Mouse (Mus musculus) cortical plate, adult 2 months (tissue): ENCODE data around the gene Rbl1. TPM values are rescaled to one million over a fixed set of nuclear protein-coding genes. Genes with fewer than 3 reads are reported as not detected.
A peak's percentile ranks its signal among the peaks of the same experiment; 100 is the strongest.
"Not testable (repeated sequence)": the region's sequence is repeated elsewhere in the genome, so short reads cannot be mapped to it uniquely, and the experiment has no call there.

Source experiments
- H3K27ac ChIP-seq: fragments of 200-500 bp; 2 replicates; pipeline ENCODE4 v1.5.1; 2012; ENCODE audit warnings: low read length, control low read depth, inconsistent platforms; ENCODE audit not compliant: insufficient read depth
- H3K4me1 ChIP-seq: fragments of 200-500 bp; 2 replicates; pipeline ENCODE4 v1.6.1; 2011; ENCODE audit warnings: low read length; ENCODE audit not compliant: control insufficient read depth, insufficient read depth
- H3K4me3 ChIP-seq: fragments of 200-500 bp; 2 replicates; pipeline ENCODE4 v1.5.1; 2011; ENCODE audit warnings: mild to moderate bottlenecking, low read length, control low read depth; ENCODE audit not compliant: insufficient read depth
- CTCF ChIP-seq: fragments of 200-500 bp; IDR thresholded peaks from 2 replicates; pipeline ENCODE4 v1.5.1; 2011; ENCODE audit warnings: mild to moderate bottlenecking, control low read depth, low read length; ENCODE audit not compliant: insufficient read depth; ENCODE audit errors: extremely low read depth
- POLR2A ChIP-seq: fragments of 200-500 bp; IDR thresholded peaks from 2 replicates; pipeline ENCODE4 v1.6.1; 2011; ENCODE audit warnings: mild to moderate bottlenecking, low read length, control low read depth; ENCODE audit not compliant: insufficient read depth; ENCODE audit errors: extremely low read depth
- polyA plus RNA-seq: library from polyadenylated mRNA; depleted of rRNA; stranded (reverse); fragments of >200 nt; gene quantifications from 2 replicates; pipeline ENCODE4 v1.2.3, GENCODE M21; 2012; rRNA removed

Rbl1 gene
- polyA plus RNA-seq = 1.5 and 2.0 TPM in 2 replicates

DNA sequence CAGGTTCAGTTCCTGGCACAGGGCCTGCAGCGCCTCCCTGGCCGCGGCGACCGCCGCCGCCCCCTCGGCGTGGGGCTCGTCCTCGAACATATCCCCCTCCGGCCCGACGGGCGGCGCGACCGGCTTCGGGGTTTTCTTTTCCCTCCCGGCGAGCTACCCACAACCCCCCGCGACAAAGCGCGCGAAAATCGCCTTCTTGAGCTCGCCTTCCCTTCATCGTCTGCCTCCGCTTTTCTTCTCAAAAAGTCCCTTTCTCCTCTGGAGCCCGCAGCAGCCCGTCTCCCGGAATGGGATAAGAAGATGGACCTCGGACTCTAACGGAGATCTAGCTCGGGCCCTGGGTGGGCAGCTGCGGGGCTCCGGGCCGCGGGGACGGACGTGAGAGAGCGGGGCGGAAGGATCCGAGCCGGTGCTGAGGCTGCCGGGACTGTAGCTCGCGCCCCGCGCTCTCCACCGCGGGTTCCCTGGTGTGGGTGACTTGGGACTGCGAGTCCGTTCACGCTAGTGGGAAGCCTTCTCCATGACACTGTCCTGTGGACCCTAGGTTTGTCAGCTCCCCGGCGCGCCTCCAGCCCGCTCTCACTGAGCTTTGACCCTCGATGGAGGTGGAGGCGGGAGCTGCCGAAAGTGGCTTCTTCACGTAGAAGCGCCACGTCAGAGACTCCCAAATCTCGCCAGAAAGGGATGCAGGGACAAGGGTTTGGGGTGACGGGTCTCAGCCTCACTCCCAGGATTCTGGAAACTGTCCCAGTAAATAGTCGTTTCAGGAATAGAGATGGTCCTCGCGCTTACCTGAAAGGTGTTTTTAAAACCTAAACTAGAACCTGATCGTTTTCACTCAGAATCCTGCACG is at the start of gene Rbl1:
Gene Rbl1 (minus strand): TSS at position 169 of the 853 bp plus-strand sequence.
- no peak for TF ChIP-seq CTCF
- peak; percentile 81 for TF ChIP-seq POLR2A
- H3K4me1 ChIP-seq = no peaks in the 10 kb centered on the region
- H3K27ac ChIP-seq = peak within 1 kb of the TSS; percentile 83
- H3K4me3 ChIP-seq = peak within 1 kb of the TSS; percentile 79

DNA sequence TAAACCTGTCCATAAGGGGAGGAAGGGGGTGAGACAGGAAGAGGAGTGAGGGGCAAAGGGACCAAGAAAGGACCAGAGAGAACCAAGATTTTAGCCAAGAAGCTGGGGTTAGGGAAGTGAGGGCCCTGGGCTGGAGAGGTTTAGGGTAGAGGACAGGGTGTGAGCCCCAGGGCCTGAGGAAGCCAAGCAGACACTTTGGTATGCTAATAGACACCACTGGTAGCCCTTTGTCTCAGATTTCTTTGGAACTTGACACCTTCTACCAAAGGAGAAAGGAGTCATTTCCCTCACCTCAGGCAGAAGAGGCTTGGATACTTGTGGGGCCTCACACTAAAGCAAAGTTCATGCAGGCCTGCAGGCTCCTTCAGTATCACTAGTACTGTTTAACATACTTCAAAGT is 43.8 kb upstream of the Rbl1 start:
- Histone ChIP-seq H3K4me1 (no peaks in the 10 kb centered on the region), H3K4me3 (no peak overlapping the region), H3K27ac (no peak overlapping the region)
- no peak for TF ChIP-seq POLR2A
- TF ChIP-seq CTCF = no peak

DNA sequence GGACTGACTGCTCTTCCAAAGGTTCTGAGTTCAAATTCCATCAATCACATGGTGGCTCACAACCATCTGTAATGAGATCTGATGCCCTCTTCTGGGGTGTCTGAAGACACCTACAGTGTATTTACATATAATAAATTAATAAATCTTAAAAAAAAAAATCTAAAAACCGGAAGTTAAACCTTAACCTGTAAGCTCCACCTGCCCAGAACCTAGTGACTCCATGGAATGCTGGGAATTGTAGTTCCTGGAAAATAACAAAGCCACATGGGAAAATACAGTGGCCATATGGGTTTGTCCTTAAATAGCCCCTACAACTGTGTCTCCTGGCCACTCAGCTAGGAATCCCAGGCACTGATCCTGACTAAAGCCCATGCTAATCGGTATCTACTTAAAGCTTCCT is 41.3 kb upstream of the Rbl1 start:
- Histone ChIP-seq H3K4me1 (no peaks in the 10 kb centered on the region), H3K27ac (no peak overlapping the region), H3K4me3 (no peak overlapping the region)
- TF ChIP-seq POLR2A = no peak
- no peak for TF ChIP-seq CTCF

DNA sequence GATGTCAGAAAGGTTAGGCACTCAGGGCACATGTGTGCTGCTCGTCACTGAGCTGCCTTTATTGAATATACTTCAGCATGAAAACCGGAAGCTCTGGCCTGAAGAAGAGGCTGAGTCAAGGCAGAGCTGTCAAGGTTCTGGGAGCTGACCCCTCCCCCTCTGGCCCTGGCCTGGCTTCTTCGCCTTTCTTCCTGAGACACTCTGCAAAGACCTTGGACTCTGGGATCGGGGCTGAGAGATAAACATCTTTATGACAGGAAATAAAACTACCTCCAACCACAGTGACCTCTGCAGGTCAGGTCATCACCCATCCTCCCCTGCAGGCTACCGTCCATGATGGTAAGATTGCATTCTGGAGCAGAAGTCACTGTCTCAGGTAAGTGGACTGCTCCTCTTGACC is 40.7 kb upstream of the Rbl1 start:
- TF ChIP-seq POLR2A (no peak), CTCF (no peak)
- H3K4me3 ChIP-seq = no peak overlapping the region
- H3K27ac ChIP-seq = no peak overlapping the region
- H3K4me1 ChIP-seq = no peaks in the 10 kb centered on the region

DNA sequence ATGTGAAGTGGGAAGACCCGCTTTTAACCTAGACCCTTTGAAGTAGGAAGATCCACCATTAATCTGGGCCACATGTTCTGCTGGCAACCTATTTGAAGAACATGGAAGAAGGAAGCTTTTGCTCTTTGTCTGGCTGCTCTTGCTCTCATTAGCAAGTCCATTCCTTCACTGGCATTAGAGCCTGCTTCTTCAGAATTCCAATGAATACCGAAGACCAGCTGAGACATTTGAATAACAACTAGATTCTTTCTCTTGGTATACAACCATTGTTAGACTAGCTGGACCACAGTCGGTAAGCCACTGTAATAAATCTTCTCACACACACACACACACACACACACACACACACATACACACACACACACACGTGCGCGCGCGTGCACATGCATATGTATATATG is 31.6 kb upstream of the Rbl1 start:
- Histone ChIP-seq H3K4me3 (no peak overlapping the region), H3K4me1 (no peaks in the 10 kb centered on the region), H3K27ac (no peak overlapping the region)
- TF ChIP-seq POLR2A (no peak), CTCF (no peak)

DNA sequence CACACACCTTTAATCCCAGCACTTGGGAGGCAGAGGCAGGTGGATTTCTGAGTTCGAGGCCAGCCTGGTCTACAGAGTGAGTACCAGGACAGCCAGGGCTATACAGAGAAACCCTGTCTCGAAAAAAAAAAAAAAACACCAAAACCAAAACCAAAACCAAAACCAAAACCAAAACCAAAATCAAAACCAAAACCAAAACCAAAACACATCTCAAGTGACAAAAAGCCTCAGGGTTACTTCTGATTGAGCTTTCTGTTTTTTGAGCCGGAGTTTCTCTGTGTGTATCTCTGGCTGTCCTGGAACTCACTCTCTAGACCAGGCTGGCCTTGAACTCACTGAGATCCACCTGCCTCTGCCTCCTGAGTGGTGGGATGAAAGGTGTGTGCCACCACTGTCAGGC is 17.6 kb upstream of the Rbl1 start:
- H3K27ac ChIP-seq, H3K4me1 ChIP-seq, H3K4me3 ChIP-seq: not testable (repeated sequence)

DNA sequence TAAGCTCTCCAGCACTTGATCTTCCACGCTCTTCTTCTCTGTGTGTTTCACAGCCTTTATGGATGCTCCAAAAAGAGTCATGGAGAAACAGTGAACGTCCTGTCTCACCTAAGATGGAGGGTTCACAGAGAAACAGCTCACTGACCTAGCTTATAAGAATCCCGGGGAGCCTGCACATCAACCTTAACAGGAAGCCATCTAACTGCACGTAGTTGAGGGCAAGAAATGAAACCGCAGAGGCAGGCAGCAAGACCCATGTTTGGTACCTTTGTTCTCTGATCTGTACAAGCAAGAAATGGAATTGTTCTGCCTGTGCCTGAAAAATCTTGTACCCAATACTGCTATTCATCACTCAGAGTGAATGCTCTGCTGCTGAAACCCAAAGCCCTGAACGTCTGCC is 15.8 kb upstream of the Rbl1 start:
- TF ChIP-seq POLR2A = no peak
- TF ChIP-seq CTCF = no peak
- no peak overlapping the region for H3K27ac ChIP-seq
- H3K4me1 ChIP-seq = no peaks in the 10 kb centered on the region
- H3K4me3 ChIP-seq = no peak overlapping the region

DNA sequence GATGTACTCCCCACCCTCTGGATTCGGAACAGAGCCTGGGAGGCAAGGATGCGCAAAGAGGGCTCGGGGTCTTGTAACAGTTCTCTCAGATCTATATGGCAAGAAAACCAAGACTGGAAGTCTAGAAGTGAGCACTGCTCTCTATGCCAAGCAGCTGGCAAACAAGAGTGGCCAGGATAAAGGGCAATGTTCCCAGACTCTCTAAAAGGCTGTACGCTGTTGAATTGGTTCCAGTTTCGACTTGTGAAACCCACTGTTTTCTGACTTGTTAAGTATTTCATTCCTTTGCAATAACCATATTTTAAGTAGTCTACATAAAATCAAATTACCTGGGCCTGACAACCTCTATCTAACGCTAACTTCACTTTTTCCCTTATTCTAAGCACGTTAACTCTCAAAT is 7.4 kb upstream of the Rbl1 start:
- TF ChIP-seq POLR2A = no peak
- no peak for TF ChIP-seq CTCF
- Histone ChIP-seq H3K27ac (no peak overlapping the region), H3K4me3 (no peak overlapping the region), H3K4me1 (no peaks in the 10 kb centered on the region)

DNA sequence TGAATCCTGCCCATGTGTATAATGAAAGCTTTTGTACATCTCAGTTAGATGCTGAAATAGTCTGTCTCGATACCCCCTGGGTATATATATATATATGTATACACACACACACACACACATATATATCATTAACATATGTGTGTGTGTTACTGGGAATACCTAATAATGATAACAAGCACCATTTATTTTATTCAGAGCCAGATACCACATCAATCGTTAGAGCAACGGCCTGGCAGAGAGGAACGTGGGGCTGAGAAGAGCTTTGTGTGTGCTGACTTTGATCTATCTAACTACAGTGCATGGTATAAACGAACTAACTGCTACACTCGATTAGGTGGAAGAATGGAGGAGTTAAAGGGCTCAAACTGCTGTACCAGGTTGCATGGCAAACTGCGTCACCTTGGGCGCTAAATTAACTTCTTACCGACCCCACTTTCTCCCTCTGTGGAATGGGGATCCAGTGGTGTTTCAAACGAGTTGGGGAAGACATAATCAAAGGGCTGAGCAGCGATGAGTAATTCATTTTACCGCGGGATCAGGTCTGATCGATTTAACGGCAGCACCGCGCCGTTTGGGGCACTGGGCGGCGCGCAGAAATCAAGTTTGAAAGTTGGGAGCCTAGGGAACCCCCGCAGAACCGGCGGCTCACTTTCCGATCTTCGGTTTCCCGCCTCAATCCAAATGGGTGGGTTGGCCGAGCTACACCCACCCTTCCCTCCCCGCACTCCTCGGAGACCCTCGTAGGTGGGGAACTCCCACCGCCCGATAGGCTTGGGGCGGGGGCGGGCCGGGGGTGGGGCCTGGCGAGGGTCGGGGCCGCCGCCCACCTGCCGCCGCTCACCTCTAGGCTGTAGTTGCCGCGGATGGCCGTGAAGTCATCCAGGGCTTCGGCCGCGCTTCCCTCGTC is 622 bp downstream of the Rbl1 start:
- Histone ChIP-seq H3K27ac (no peak overlapping the region), H3K4me1 (no peaks in the 10 kb centered on the region), H3K4me3 (peak overlapping the region; percentile 79)
- TF ChIP-seq CTCF = no peak
- no peak for TF ChIP-seq POLR2A

DNA sequence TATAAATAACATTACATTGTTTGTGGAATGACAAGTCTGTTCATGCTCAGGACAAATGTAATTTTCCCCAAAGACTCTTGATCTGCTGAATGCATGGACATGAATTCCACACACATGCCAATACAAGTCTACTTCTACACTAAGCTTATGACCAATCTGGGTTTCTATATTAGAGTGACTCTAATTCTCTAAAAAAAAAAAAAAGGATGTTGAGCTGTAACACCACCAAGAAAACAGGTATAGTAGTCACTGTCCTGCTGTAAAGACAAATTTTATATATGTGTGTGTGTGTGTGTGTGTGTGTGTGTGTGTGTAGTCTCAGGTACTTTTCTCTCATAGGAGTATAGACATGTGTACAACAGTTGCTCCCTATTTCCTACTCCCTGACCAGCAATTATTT is 1.3 kb downstream of the Rbl1 start:
- H3K4me1 ChIP-seq = no peaks in the 10 kb centered on the region
- TF ChIP-seq POLR2A = no peak
- no peak for TF ChIP-seq CTCF
- no peak overlapping the region for H3K27ac ChIP-seq
- H3K4me3 ChIP-seq = no peak overlapping the region; the same call in 1 of the 2 replicates
